Mouse (Mus musculus) brain, embryonic 14.5 days (tissue): ENCODE measurements around the gene Rgs7.

Experiments used
- CTCF ChIP-seq: fragments of 200-500 bp; IDR thresholded peaks from 2 replicates; pipeline ENCODE4 v1.5.1; 2012; ENCODE audit warnings: inconsistent platforms, mild to moderate bottlenecking, moderate library complexity, borderline replicate concordance; ENCODE audit not compliant: insufficient read depth, insufficient read length; ENCODE audit errors: extremely low read depth
- POLR2A ChIP-seq: fragments of 200-500 bp; IDR thresholded peaks from 2 replicates; pipeline ENCODE4 v1.6.1; 2012; ENCODE audit warnings: mild to moderate bottlenecking, inconsistent platforms, borderline replicate concordance; ENCODE audit not compliant: poor library complexity, insufficient read depth, insufficient read length, severe bottlenecking; ENCODE audit errors: extremely low read depth

DNA sequence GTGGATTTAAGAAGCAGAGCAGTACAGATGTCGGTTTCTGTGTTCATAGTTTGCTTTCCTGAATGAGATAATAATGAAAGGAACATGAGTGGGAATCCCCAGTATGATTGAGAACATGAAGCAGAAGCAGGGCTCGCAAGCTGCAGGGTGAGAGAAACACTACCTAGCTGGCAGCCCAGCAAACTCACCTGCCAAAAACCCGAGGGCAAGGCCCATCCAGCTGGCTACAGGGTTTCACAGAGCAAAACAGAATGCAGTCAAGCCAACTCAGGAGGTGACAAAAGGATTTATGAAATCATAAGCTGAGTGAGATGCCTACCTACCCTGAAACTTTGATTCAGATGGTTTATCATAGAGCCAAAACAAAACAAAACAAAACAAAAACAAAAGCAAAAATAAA lies 307.6 kb downstream of the Rgs7 start:
- TF ChIP-seq CTCF (no peak), POLR2A (no peak)
